Mouse (Mus musculus) neural tube, embryonic 13.5 days (tissue): ENCODE data around the gene Pard3. TPM values are rescaled to one million over a fixed set of nuclear protein-coding genes. Genes with fewer than 3 reads are reported as not detected.

Experiments
- ATAC-seq: fragments of 200-750 bp; cut with Nextera tagmentation; 2 replicates; pipeline ENCODE4 v1.8.0; 2017; ENCODE audit warnings: low read depth, mild to moderate bottlenecking, moderate TSS enrichment, moderate library complexity
- H3K27ac ChIP-seq: fragments of 300-500 bp; sonication (generic); replicated peaks from 2 replicates; pipeline ENCODE4 v1.5.1; 2015; ENCODE audit warnings: moderate library complexity, mild to moderate bottlenecking, inconsistent platforms
- H3K27me3 ChIP-seq: fragments of 300-500 bp; sonication (generic); 2 replicates; pipeline ENCODE4 v1.6.1; 2015; ENCODE audit warnings: mild to moderate bottlenecking, inconsistent platforms
- H3K36me3 ChIP-seq: fragments of 300-500 bp; sonication (generic); 2 replicates; pipeline ENCODE4 v1.6.1; 2015; ENCODE audit warnings: mild to moderate bottlenecking, inconsistent platforms
- H3K4me1 ChIP-seq: fragments of 300-500 bp; sonication (generic); replicated peaks from 2 replicates; pipeline ENCODE4 v1.6.1; 2015; ENCODE audit warnings: inconsistent platforms
- H3K4me2 ChIP-seq: fragments of 300-500 bp; sonication (generic); 2 replicates; pipeline ENCODE4 v1.6.1; 2015; ENCODE audit warnings: inconsistent platforms, mild to moderate bottlenecking, moderate library complexity
- H3K4me3 ChIP-seq: fragments of 300-500 bp; sonication (generic); 2 replicates; pipeline ENCODE4 v1.5.1; 2015; ENCODE audit warnings: mild to moderate bottlenecking, inconsistent platforms
- H3K9ac ChIP-seq: fragments of 300-500 bp; sonication (generic); 2 replicates; pipeline ENCODE4 v1.6.1; 2015; ENCODE audit warnings: moderate library complexity, mild to moderate bottlenecking, inconsistent platforms
- H3K9me3 ChIP-seq: fragments of 300-500 bp; sonication (generic); 2 replicates; pipeline ENCODE4 v1.6.1; 2016; ENCODE audit warnings: inconsistent platforms
- WGBS: fragments of 180-500 bp; shearing (Covaris S2); methylation state at CpG from one replicate; pipeline ENCODE4 v1.1.7; 2015; 5-methylcytosine and 5-hydroxymethylcytosine counted together
- polyA plus RNA-seq: library from polyadenylated mRNA; unstranded; fragments of >200 nt; fragmentation: Nextera tagmentation; extraction: Ambion mirVana; gene quantifications from 2 replicates; pipeline ENCODE4 v1.2.1, GENCODE M21; 2015

Pard3 gene
- polyA plus RNA-seq, 1 experiment from 2014 or later, result 20.9 TPM

GRCm38 (mm10) chr8:127600641-127601040, 536.9 kb downstream of the Pard3 start:
- no peaks in the 10 kb centered on the region for H3K4me1 ChIP-seq
- no peak overlapping the region for H3K27ac ChIP-seq
- peaks cover 13% of the 10 kb centered on the region; the same call in 1 of the 2 replicates for H3K36me3 ChIP-seq
- H3K4me3 ChIP-seq, result no peak overlapping the region
- H3K9me3 ChIP-seq, result no peaks in the 10 kb centered on the region
- H3K27me3 ChIP-seq, result no peaks in the 10 kb centered on the region
- H3K9ac ChIP-seq, result no peak overlapping the region
- no peak overlapping the region for H3K4me2 ChIP-seq
- WGBS, result 95% methylated on average over 2 of the region's 2 CpGs
- ATAC-seq, result no peak

- Histone ChIP-seq H3K9ac (no peak overlapping the region), H3K27me3 (no peaks in the 10 kb centered on the region), H3K4me3 (no peak overlapping the region), H3K4me1 (0 out of 2 replicates have a peak, but pooled peaks cover under 1% of the 10 kb centered on the region), H3K36me3 (peaks cover 13% of the 10 kb centered on the region; the same call in 1 of the 2 replicates), H3K27ac (no peak overlapping the region), H3K9me3 (no peaks in the 10 kb centered on the region), H3K4me2 (no peak overlapping the region)
- 97% methylated on average over 15 of the region's 15 CpGs for WGBS
- no peak for ATAC-seq
Observed at GRCm38 (mm10) chr8:127603062-127603461, 539.4 kb downstream of the Pard3 start.

GRCm38 (mm10) chr8:127608541-127609270, 545.0 kb downstream of the Pard3 start:
- Histone ChIP-seq H3K36me3 (peaks cover 17% of the 10 kb centered on the region; the same call in 1 of the 2 replicates), H3K27ac (no peak overlapping the region), H3K4me1 (peaks cover 10% of the 10 kb centered on the region; the same call in 1 of the 2 replicates), H3K9ac (no peak overlapping the region), H3K27me3 (no peaks in the 10 kb centered on the region), H3K4me3 (no peak overlapping the region), H3K9me3 (no peaks in the 10 kb centered on the region), H3K4me2 (no peak overlapping the region)
- no peak for ATAC-seq
- 64% methylated on average over 7 of the region's 7 CpGs for WGBS

- no peaks in the 10 kb centered on the region for H3K9me3 ChIP-seq
- no peak overlapping the region for H3K27ac ChIP-seq
- no peak overlapping the region for H3K9ac ChIP-seq
- no peak overlapping the region for H3K4me2 ChIP-seq
- ATAC-seq, result no peak
- 84% methylated on average over 10 of the region's 10 CpGs for WGBS
- peaks cover 12% of the 10 kb centered on the region; the same call in 1 of the 2 replicates for H3K36me3 ChIP-seq
- no peaks in the 10 kb centered on the region for H3K27me3 ChIP-seq
- peaks cover 10% of the 10 kb centered on the region; the same call in 1 of the 2 replicates for H3K4me1 ChIP-seq
- no peak overlapping the region for H3K4me3 ChIP-seq
Observed at GRCm38 (mm10) chr8:127609316-127609715, 545.6 kb downstream of the Pard3 start.

- Histone ChIP-seq H3K4me1 (no peaks in the 10 kb centered on the region), H3K9ac (no peak overlapping the region), H3K27ac (no peak overlapping the region; the same call in 1 of the 2 replicates), H3K36me3 (peaks cover 12% of the 10 kb centered on the region; the same call in 1 of the 2 replicates), H3K27me3 (no peaks in the 10 kb centered on the region), H3K4me3 (no peak overlapping the region), H3K9me3 (no peaks in the 10 kb centered on the region), H3K4me2 (no peak overlapping the region)
- ATAC-seq, result no peak
- WGBS, result 56% methylated on average over 4 of the region's 4 CpGs
Observed at GRCm38 (mm10) chr8:127614206-127614605, 550.5 kb downstream of the Pard3 start.

- Histone ChIP-seq H3K9ac (no peak overlapping the region), H3K4me3 (no peak overlapping the region), H3K27ac (no peak overlapping the region), H3K36me3 (no peaks in the 10 kb centered on the region), H3K4me2 (no peak overlapping the region), H3K27me3 (no peaks in the 10 kb centered on the region), H3K4me1 (no peaks in the 10 kb centered on the region), H3K9me3 (no peaks in the 10 kb centered on the region)
- ATAC-seq, result no peak
- WGBS, result 60% methylated on average over 2 of the region's 2 CpGs
Observed at GRCm38 (mm10) chr8:127616681-127617080, 553.0 kb downstream of the Pard3 start.

- Histone ChIP-seq H3K9ac (no peak overlapping the region), H3K27ac (no peak overlapping the region), H3K36me3 (no peaks in the 10 kb centered on the region), H3K4me1 (no peaks in the 10 kb centered on the region), H3K4me3 (no peak overlapping the region), H3K9me3 (no peaks in the 10 kb centered on the region), H3K4me2 (no peak overlapping the region), H3K27me3 (no peaks in the 10 kb centered on the region)
- ATAC-seq, result no peak
- 88% methylated on average over 3 of the region's 3 CpGs for WGBS
Observed at GRCm38 (mm10) chr8:127622137-127622536, 558.4 kb downstream of the Pard3 start.

- H3K27ac ChIP-seq, result no peak overlapping the region
- H3K9ac ChIP-seq, result no peak overlapping the region
- no peak overlapping the region for H3K4me2 ChIP-seq
- no peak overlapping the region for H3K4me3 ChIP-seq
- no peak for ATAC-seq
- H3K4me1 ChIP-seq, result no peaks in the 10 kb centered on the region
- no peaks in the 10 kb centered on the region for H3K36me3 ChIP-seq
- WGBS, result 84% methylated on average over 9 of the region's 9 CpGs
- no peaks in the 10 kb centered on the region for H3K9me3 ChIP-seq
- H3K27me3 ChIP-seq, result no peaks in the 10 kb centered on the region
Observed at GRCm38 (mm10) chr8:127638232-127639087, 574.8 kb downstream of the Pard3 start.

GRCm38 (mm10) chr8:127639088-127639453, 575.4 kb downstream of the Pard3 start:
- H3K36me3 ChIP-seq, result no peaks in the 10 kb centered on the region
- WGBS, result 88% methylated on average over 4 of the region's 4 CpGs
- no peaks in the 10 kb centered on the region for H3K27me3 ChIP-seq
- no peaks in the 10 kb centered on the region for H3K4me1 ChIP-seq
- H3K27ac ChIP-seq, result no peak overlapping the region
- no peaks in the 10 kb centered on the region for H3K9me3 ChIP-seq
- no peak overlapping the region for H3K9ac ChIP-seq
- ATAC-seq, result no peak
- no peak overlapping the region for H3K4me2 ChIP-seq
- no peak overlapping the region for H3K4me3 ChIP-seq

- WGBS, result 93% methylated on average over 3 of the region's 3 CpGs
- Histone ChIP-seq H3K4me2 (no peak overlapping the region), H3K27ac (no peak overlapping the region), H3K27me3 (no peaks in the 10 kb centered on the region), H3K4me1 (no peaks in the 10 kb centered on the region), H3K9me3 (no peaks in the 10 kb centered on the region), H3K4me3 (no peak overlapping the region), H3K9ac (no peak overlapping the region), H3K36me3 (no peaks in the 10 kb centered on the region)
- no peak for ATAC-seq
Observed at GRCm38 (mm10) chr8:127655559-127655958, 591.9 kb downstream of the Pard3 start.
